ENCODE assay signal across 1 mouse cellular context in the genomic region with DNA sequence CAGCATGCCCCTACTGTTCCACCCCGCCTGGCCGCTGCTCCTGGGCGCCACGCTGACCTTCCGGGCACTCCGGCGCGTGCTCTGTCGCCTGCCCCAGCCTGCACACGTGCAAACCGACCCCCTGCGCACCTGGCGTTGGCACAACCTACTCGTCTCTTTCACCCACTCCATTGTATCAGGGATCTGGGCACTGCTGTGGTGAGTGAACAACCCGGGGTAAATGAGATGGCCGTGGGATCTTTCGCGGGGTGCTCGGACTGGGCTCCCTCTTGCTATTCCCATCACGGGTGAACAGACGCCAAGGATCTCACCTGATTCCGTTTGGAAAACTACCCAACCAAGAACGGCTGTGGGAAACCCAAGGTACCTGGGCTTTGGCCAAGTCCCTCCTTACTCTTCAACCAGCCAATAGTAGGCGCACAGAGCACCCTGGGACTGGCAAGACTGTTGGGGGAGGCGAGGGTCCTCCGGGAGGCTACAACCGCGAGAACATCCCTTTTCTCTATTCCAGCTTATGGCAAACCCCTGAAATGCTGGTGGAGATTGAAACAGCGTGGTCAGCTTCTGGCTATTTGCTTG.
TF ChIP-seq lines count a peak whose summit lies in the region.

No protein-coding gene starts in this region.

TF ChIP-seq in MEL, 35 proteins besides CTCF, POLR2A, EP300 and RAD21 (continued from another document):
- no peak for TF ChIP-seq JUND (IDR thresholded peaks at IDR 0.05; ENCODE audit: low read depth, low read length)
- TF ChIP-seq MXI1 (IDR thresholded peaks at IDR 0.05; ENCODE audit: low read depth, low read length), result peak; percentile 85; the same call in 1 of the 2 replicates
- no peak for TF ChIP-seq CHD1 (IDR thresholded peaks at IDR 0.05; ENCODE audit: low read depth, low read length)
- TF ChIP-seq TCF12 (IDR thresholded peaks at IDR 0.05; ENCODE audit: low read depth, low read length), result no peak; the same call in 1 of the 2 replicates
- TF ChIP-seq ZC3H11A (IDR thresholded peaks at IDR 0.05; ENCODE audit: low read depth, low read length), result no peak
- no peak for TF ChIP-seq GATA1 (IDR thresholded peaks at IDR 0.05; ENCODE audit: low read depth, low read length)
- peak; percentile 67 for TF ChIP-seq TBP (IDR thresholded peaks at IDR 0.05; ENCODE audit: low read depth, low read length)
- no peak for TF ChIP-seq MYB (IDR thresholded peaks at IDR 0.05; ENCODE audit: low read depth, low read length)
- no peak for TF ChIP-seq UBTF (IDR thresholded peaks at IDR 0.05; ENCODE audit: borderline replicate concordance, insufficient read depth, low read depth, low read length)
- 0 out of 2 replicates have a peak, but pooled peaks have one; percentile 35 for TF ChIP-seq MAZ (IDR thresholded peaks at IDR 0.05; ENCODE audit: low read depth, low read length)
- TF ChIP-seq ZMIZ1 (IDR thresholded peaks at IDR 0.05; ENCODE audit: low read depth, low read length), result peak; percentile 81; the same call in 1 of the 2 replicates
- TF ChIP-seq ZKSCAN1 (IDR thresholded peaks at IDR 0.05; ENCODE audit: low read depth, low read length), result no peak
- TF ChIP-seq GABPA (IDR thresholded peaks at IDR 0.05; ENCODE audit: low read depth, low read length), result no peak
TF ChIP-seq in MEL: peak in this region for 17.
